Mouse (Mus musculus) forebrain, embryonic 12.5 days (tissue): ENCODE data around the gene Fam151a. TPM values are rescaled to one million over a fixed set of nuclear protein-coding genes. Genes with fewer than 3 reads are reported as not detected.

Experiments used
- ATAC-seq: fragments of 200-750 bp; cut with Nextera tagmentation; 2 replicates; pipeline ENCODE4 v1.8.0; 2017; ENCODE audit warnings: moderate TSS enrichment; ENCODE audit not compliant: low FRiP score
- H3K27ac ChIP-seq: fragments of 300-500 bp; sonication (generic); 2 replicates; pipeline ENCODE4 v1.5.1; 2016; ENCODE audit warnings: mild to moderate bottlenecking
- H3K27me3 ChIP-seq: fragments of 300-500 bp; sonication (generic); 2 replicates; pipeline ENCODE4 v1.6.1; 2016; ENCODE audit warnings: mild to moderate bottlenecking
- H3K36me3 ChIP-seq: fragments of 300-500 bp; sonication (generic); replicated peaks from 2 replicates; pipeline ENCODE4 v1.6.1; 2016; ENCODE audit warnings: mild to moderate bottlenecking
- H3K4me1 ChIP-seq: fragments of 300-500 bp; sonication (generic); 2 replicates; pipeline ENCODE4 v1.6.1; 2016
- H3K4me2 ChIP-seq: fragments of 300-500 bp; sonication (generic); 2 replicates; pipeline ENCODE4 v1.6.1; 2016; ENCODE audit warnings: mild to moderate bottlenecking, moderate library complexity
- H3K4me3 ChIP-seq: fragments of 300-500 bp; sonication (generic); replicated peaks from 2 replicates; pipeline ENCODE4 v1.5.1; 2016; ENCODE audit warnings: mild to moderate bottlenecking
- H3K9ac ChIP-seq: fragments of 300-500 bp; sonication (generic); 2 replicates; pipeline ENCODE4 v1.6.1; 2016; ENCODE audit warnings: mild to moderate bottlenecking
- H3K9me3 ChIP-seq: fragments of 300-500 bp; sonication (generic); 2 replicates; pipeline ENCODE4 v1.6.1; 2016
- WGBS: fragments of 180-500 bp; shearing (Covaris S2); methylation state at CpG from one replicate; pipeline ENCODE4 v1.1.7; 2016; 5-methylcytosine and 5-hydroxymethylcytosine counted together
- polyA plus RNA-seq: library from polyadenylated mRNA; unstranded; fragments of >200 nt; fragmentation: Nextera tagmentation; extraction: Ambion mirVana; gene quantifications from 2 replicates; pipeline ENCODE4 v1.2.1, GENCODE M21; 2016

Fam151a gene
- polyA plus RNA-seq = not detected in 2 replicates

- no peaks in the 10 kb centered on the region for H3K36me3 ChIP-seq
- H3K4me2 ChIP-seq = no peak within 1 kb of the TSS
- 65% methylated on average over 4 of the region's 4 CpGs for WGBS
- no peak within 1 kb of the TSS for H3K27ac ChIP-seq
- no peaks in the 10 kb centered on the region for H3K4me1 ChIP-seq
- H3K4me3 ChIP-seq = no peak within 1 kb of the TSS
- no peak within 1 kb of the TSS for H3K9ac ChIP-seq
- no peaks in the 10 kb centered on the region for H3K27me3 ChIP-seq
- H3K9me3 ChIP-seq = no peaks in the 10 kb centered on the region
- no peak for ATAC-seq
Observed at GRCm38 (mm10) chr4:106733636-106734035, at the start of gene Fam151a. TSS of gene Fam151a (plus strand) at chr4:106733889.

GRCm38 (mm10) chr4:106688636-106689296 lies 44.9 kb upstream of the Fam151a start:
- 59% methylated on average over 3 of the region's 3 CpGs for WGBS
- Histone ChIP-seq H3K9me3 (no peaks in the 10 kb centered on the region), H3K4me1 (no peaks in the 10 kb centered on the region), H3K27ac (no peak overlapping the region), H3K4me2 (no peak overlapping the region), H3K4me3 (no peak overlapping the region), H3K9ac (no peak overlapping the region), H3K27me3 (peaks cover 10% of the 10 kb centered on the region; the same call in 1 of the 2 replicates), H3K36me3 (no peaks in the 10 kb centered on the region)
- no peak for ATAC-seq

GRCm38 (mm10) chr4:106693841-106694430 lies 39.8 kb upstream of the Fam151a start:
- peaks cover 7% of the 10 kb centered on the region for H3K27me3 ChIP-seq
- no peaks in the 10 kb centered on the region for H3K36me3 ChIP-seq
- H3K9me3 ChIP-seq = no peaks in the 10 kb centered on the region
- H3K27ac ChIP-seq = no peak overlapping the region
- ATAC-seq = no peak
- H3K9ac ChIP-seq = no peak overlapping the region
- H3K4me3 ChIP-seq = no peak overlapping the region
- WGBS = 84% methylated on average over 15 of the region's 15 CpGs
- no peaks in the 10 kb centered on the region for H3K4me1 ChIP-seq
- H3K4me2 ChIP-seq = no peak overlapping the region

GRCm38 (mm10) chr4:106699989-106700388 lies 33.7 kb upstream of the Fam151a start:
- 20% methylated on average over 9 of the region's 9 CpGs for WGBS
- Histone ChIP-seq H3K9me3 (no peaks in the 10 kb centered on the region), H3K9ac (no peak overlapping the region), H3K4me3 (no peak overlapping the region), H3K36me3 (no peaks in the 10 kb centered on the region), H3K27ac (0 out of 2 replicates have a peak overlapping the region, but pooled peaks have one; percentile 48), H3K4me1 (peaks cover 23% of the 10 kb centered on the region), H3K4me2 (no peak overlapping the region), H3K27me3 (peaks cover 6% of the 10 kb centered on the region; the same call in 1 of the 2 replicates)
- peak; percentile 49; the same call in 1 of the 2 replicates for ATAC-seq

- ATAC-seq = peak; percentile 21; the same call in 1 of the 2 replicates
Observed at GRCm38 (mm10) chr4:106700798-106701197, 32.9 kb upstream of the Fam151a start.

GRCm38 (mm10) chr4:106703956-106704355 lies 29.7 kb upstream of the Fam151a start:
- H3K36me3 ChIP-seq = no peaks in the 10 kb centered on the region
- H3K4me3 ChIP-seq = no peak overlapping the region
- H3K9me3 ChIP-seq = no peaks in the 10 kb centered on the region
- no peak for ATAC-seq
- 86% methylated on average over 10 of the region's 10 CpGs for WGBS
- H3K9ac ChIP-seq = no peak overlapping the region
- peaks cover 33% of the 10 kb centered on the region for H3K4me1 ChIP-seq
- no peak overlapping the region for H3K27ac ChIP-seq
- no peak overlapping the region for H3K4me2 ChIP-seq
- peaks cover 15% of the 10 kb centered on the region for H3K27me3 ChIP-seq

More at GRCm38 (mm10) chr4:106700798-106701197, 32.9 kb upstream of the Fam151a start:
- H3K36me3 ChIP-seq = no peaks in the 10 kb centered on the region
- WGBS = 55% methylated on average over 4 of the region's 4 CpGs
- no peak overlapping the region for H3K4me2 ChIP-seq
- no peak overlapping the region for H3K4me3 ChIP-seq
- no peaks in the 10 kb centered on the region for H3K9me3 ChIP-seq
- H3K4me1 ChIP-seq = peaks cover 29% of the 10 kb centered on the region
- peaks cover 6% of the 10 kb centered on the region; the same call in 1 of the 2 replicates for H3K27me3 ChIP-seq
- no peak overlapping the region for H3K9ac ChIP-seq
- H3K27ac ChIP-seq = peak overlapping the region; percentile 68

- Histone ChIP-seq H3K27me3 (peaks cover 16% of the 10 kb centered on the region), H3K36me3 (no peaks in the 10 kb centered on the region), H3K4me2 (no peak overlapping the region), H3K27ac (0 out of 2 replicates have a peak overlapping the region, but pooled peaks have one; percentile 26), H3K9me3 (no peaks in the 10 kb centered on the region), H3K4me1 (peaks cover 33% of the 10 kb centered on the region), H3K4me3 (no peak overlapping the region), H3K9ac (0 out of 2 replicates have a peak overlapping the region, but pooled peaks have one; percentile 1)
- ATAC-seq = no peak
- 53% methylated on average over 11 of the region's 11 CpGs for WGBS
Observed at GRCm38 (mm10) chr4:106704416-106704815, 29.3 kb upstream of the Fam151a start.

GRCm38 (mm10) chr4:106705096-106705665 lies 28.5 kb upstream of the Fam151a start:
- H3K36me3 ChIP-seq = no peaks in the 10 kb centered on the region
- peaks cover 26% of the 10 kb centered on the region for H3K4me1 ChIP-seq
- H3K9ac ChIP-seq = no peak overlapping the region
- H3K4me3 ChIP-seq = no peak overlapping the region
- WGBS = 33% methylated on average over 8 of the region's 8 CpGs
- no peak overlapping the region for H3K4me2 ChIP-seq
- ATAC-seq = no peak
- peaks cover 19% of the 10 kb centered on the region for H3K27me3 ChIP-seq
- H3K27ac ChIP-seq = peak overlapping the region; percentile 26
- no peaks in the 10 kb centered on the region for H3K9me3 ChIP-seq

GRCm38 (mm10) chr4:106707957-106708356 lies 25.7 kb upstream of the Fam151a start:
- Histone ChIP-seq H3K9ac (no peak overlapping the region), H3K4me1 (peaks cover 18% of the 10 kb centered on the region), H3K9me3 (no peaks in the 10 kb centered on the region), H3K4me3 (no peak overlapping the region), H3K27ac (no peak overlapping the region), H3K27me3 (peaks cover 16% of the 10 kb centered on the region), H3K36me3 (no peaks in the 10 kb centered on the region), H3K4me2 (no peak overlapping the region)
- ATAC-seq = 0 out of 2 replicates have a peak, but pooled peaks have one; percentile 23
- WGBS = 53% methylated on average over 5 of the region's 5 CpGs

- H3K4me1 ChIP-seq = peaks cover 18% of the 10 kb centered on the region
- ATAC-seq = no peak; the same call in 1 of the 2 replicates
- no peak overlapping the region for H3K4me3 ChIP-seq
- H3K27ac ChIP-seq = no peak overlapping the region
- no peaks in the 10 kb centered on the region for H3K9me3 ChIP-seq
- peaks cover 13% of the 10 kb centered on the region; the same call in 1 of the 2 replicates for H3K27me3 ChIP-seq
- no peaks in the 10 kb centered on the region for H3K36me3 ChIP-seq
- no peak overlapping the region for H3K4me2 ChIP-seq
- 6% methylated on average over 8 of the region's 8 CpGs for WGBS
- no peak overlapping the region for H3K9ac ChIP-seq
Observed at GRCm38 (mm10) chr4:106708408-106708807, 25.3 kb upstream of the Fam151a start.

GRCm38 (mm10) chr4:106713622-106714021 lies 20.1 kb upstream of the Fam151a start:
- Histone ChIP-seq H3K4me3 (no peak overlapping the region), H3K36me3 (no peaks in the 10 kb centered on the region), H3K4me2 (no peak overlapping the region), H3K4me1 (no peaks in the 10 kb centered on the region), H3K27me3 (0 out of 2 replicates have a peak, but pooled peaks cover 5% of the 10 kb centered on the region), H3K27ac (no peak overlapping the region), H3K9ac (no peak overlapping the region), H3K9me3 (no peaks in the 10 kb centered on the region)
- 88% methylated on average over 6 of the region's 6 CpGs for WGBS
- no peak for ATAC-seq

GRCm38 (mm10) chr4:106720631-106721030 lies 13.1 kb upstream of the Fam151a start:
- Histone ChIP-seq H3K9me3 (no peaks in the 10 kb centered on the region), H3K4me3 (no peak overlapping the region), H3K27ac (no peak overlapping the region), H3K27me3 (no peaks in the 10 kb centered on the region), H3K9ac (no peak overlapping the region), H3K4me2 (no peak overlapping the region), H3K4me1 (no peaks in the 10 kb centered on the region), H3K36me3 (no peaks in the 10 kb centered on the region)
- WGBS = 93% methylated on average over 4 of the region's 4 CpGs
- ATAC-seq = no peak
